12 mouse cellular contexts compared by ENCODE assay signal in genomic region chr2:102760284-102761072, GRCm38 (mm10).
DNase-seq lines count a peak whose midpoint lies in the region; ATAC-seq and TF ChIP-seq lines count a peak whose summit lies in the region.
"Had no signal": no experiment of that assay in that cellular context is flagged by ENCODE, and none has a peak within 500 bp of the region (broad histone marks: within the 10 kb centered on the region; RNA-seq: fewer than 3 reads in every experiment).

No protein-coding gene starts in this region.

- no peaks in the 10 kb centered on the region for H3K79me2 ChIP-seq in heart, adult 2 months (replicated peaks; ENCODE audit: control insufficient read depth, insufficient read depth, low read length)

- H3K9me3 ChIP-seq in heart, embryonic 10.5 days: no peaks in the 10 kb centered on the region
- H3K9me3 ChIP-seq in lung, embryonic 14.5 days (ENCODE audit: low read depth, low read length): no peaks in the 10 kb centered on the region
- H3K9me3 ChIP-seq: neural tube, embryonic 12.5 days had no signal

- H3K4me2 ChIP-seq in lung, embryonic 14.5 days: no peak overlapping the region
- H3K4me2 ChIP-seq: neural tube, embryonic 12.5 days had no signal

- H3K27me3 ChIP-seq in heart, adult 2 months (ENCODE audit: control insufficient read depth, insufficient read depth, low read length): no peaks in the 10 kb centered on the region
- H3K27me3 ChIP-seq in heart, embryonic 10.5 days (ENCODE audit: insufficient read depth, poor library complexity, severe bottlenecking): no peaks in the 10 kb centered on the region
- H3K27me3 ChIP-seq in lung, embryonic 14.5 days (ENCODE audit: insufficient read depth, low read length): no peaks in the 10 kb centered on the region
- H3K27me3 ChIP-seq: neural tube, embryonic 12.5 days had no signal

- no peak overlapping the region for H3K4me3 ChIP-seq in heart, adult 2 months
- H3K4me3 ChIP-seq in heart, embryonic 10.5 days: no peak overlapping the region
- H3K4me3 ChIP-seq in lung, embryonic 14.5 days (ENCODE audit: low read depth, low read length): no peak overlapping the region
- H3K4me3 ChIP-seq: neural tube, embryonic 12.5 days had no signal

- peaks cover 12% of the 10 kb centered on the region for H3K4me1 ChIP-seq in heart, adult 2 months (ENCODE audit: control insufficient read depth, insufficient read depth, low read length)
- H3K4me1 ChIP-seq in heart, embryonic 10.5 days: peaks cover 19% of the 10 kb centered on the region; the same call in 1 of the 2 replicates
- H3K4me1 ChIP-seq in lung, embryonic 14.5 days (ENCODE audit: insufficient read depth): no peaks in the 10 kb centered on the region
- H3K4me1 ChIP-seq: neural tube, embryonic 12.5 days had no signal

- H3K27ac ChIP-seq in heart, adult 2 months: no peak overlapping the region; the same call in 1 of the 2 replicates
- H3K27ac ChIP-seq in heart, embryonic 10.5 days: no peak overlapping the region
- no peak overlapping the region for H3K27ac ChIP-seq in lung, embryonic 14.5 days (ENCODE audit: low read depth)
- H3K27ac ChIP-seq: neural tube, embryonic 12.5 days had no signal

- H3K9ac ChIP-seq in heart, adult 2 months (ENCODE audit: low read depth, low read length): no peak overlapping the region
- no peak overlapping the region for H3K9ac ChIP-seq in lung, embryonic 14.5 days
- H3K9ac ChIP-seq: neural tube, embryonic 12.5 days had no signal

- ATAC-seq in lung, embryonic 14.5 days (ENCODE audit: insufficient read depth): peak; percentile 44; the same call in 1 of the 2 replicates
- ATAC-seq in megakaryocyte progenitor cell, adult 5-6 weeks (replicated peaks; ENCODE audit: poor library complexity): peak; percentile 83

- TF ChIP-seq EP300 in heart, adult 2 months (IDR thresholded peaks at IDR 0.05; ENCODE audit: insufficient read depth, low read depth, low read length): no peak

- 36% methylated on average over 5 of the region's 5 CpGs for WGBS in heart, adult 2 months
- 72% methylated on average over 5 of the region's 5 CpGs for WGBS in heart, embryonic 10.5 days
- 65% methylated on average over 5 of the region's 5 CpGs for WGBS in lung, embryonic 14.5 days

- peak; percentile 19 to 22 for DNase-seq in heart, adult 2 months
- no peak for DNase-seq in heart, embryonic 10.5 days (ENCODE audit: low spot score)
- DNase-seq in lung, embryonic 14.5 days: peak; percentile 51
- DNase-seq in lung, adult 18-20 months: no peak
- DNase-seq in gastrocnemius, adult 18-20 months (ENCODE audit: low spot score): peak; percentile 12
- DNase-seq in embryo, embryonic 10.5 days (ENCODE audit: low spot score): no peak
- no peak for DNase-seq in MN1 (ENCODE audit: low spot score)
- DNase-seq: cerebellum, adult 11-12 months; kidney, adult 9 months; thymus, adult 2 months had no signal

- intact Hi-C loops in heart, adult 2 months (cut with DNase I): no loop called here

- TF ChIP-seq CTCF in heart, adult 2 months (IDR thresholded peaks at IDR 0.05): no peak
- no peak for TF ChIP-seq CTCF in lung, embryonic 14.5 days (IDR thresholded peaks at IDR 0.05; ENCODE audit: low read depth)

- peaks cover 2% of the 10 kb centered on the region for H3K36me3 ChIP-seq in heart, adult 2 months (ENCODE audit: control insufficient read depth, insufficient read depth, low read length)
- no peaks in the 10 kb centered on the region for H3K36me3 ChIP-seq in heart, embryonic 10.5 days
- no peaks in the 10 kb centered on the region for H3K36me3 ChIP-seq in lung, embryonic 14.5 days (ENCODE audit: insufficient read depth)

- TF ChIP-seq POLR2A in heart, adult 2 months (IDR thresholded peaks at IDR 0.05; ENCODE audit: insufficient read depth, low read depth, low read length): no peak

Comparison
In these comparisons a context has a peak if more than half of its experiments do, and no peak if none do; other contexts are left out.
1. DNase-seq: peak in heart, adult 2 months (2 of 2), lung, embryonic 14.5 days (single experiment) and gastrocnemius, adult 18-20 months (single experiment); none in heart, embryonic 10.5 days (single experiment), lung, adult 18-20 months (0 of 2), embryo, embryonic 10.5 days (single experiment) and MN1 (single experiment).